Mouse (Mus musculus) spleen, adult 2 months (tissue): ENCODE measurements around the gene Vsig1. TPM values are rescaled to one million over a fixed set of nuclear protein-coding genes. Genes with fewer than 3 reads are reported as not detected.

ENCODE experiments used
- DNase-seq, 2 experiments: peaks; one replicate each; pipeline versions ENCODE4 v3.0.0 to v3.0.0-alpha.2; 2012 to 2021; ENCODE audit warnings: low spot score in 2 of 2, low read depth in 1 of 2
- H3K27ac ChIP-seq: fragments of 200-500 bp; 2 replicates; pipeline ENCODE4 v1.5.1; 2012; ENCODE audit warnings: low read length, inconsistent platforms; ENCODE audit not compliant: insufficient read depth
- H3K27me3 ChIP-seq: fragments of 200-500 bp; 2 replicates; pipeline ENCODE4 v1.6.1; 2012; ENCODE audit warnings: mild to moderate bottlenecking, moderate library complexity, low read length, inconsistent platforms; ENCODE audit not compliant: control insufficient read depth, insufficient read depth
- H3K36me3 ChIP-seq: fragments of 200-500 bp; 2 replicates; pipeline ENCODE4 v1.6.1; 2012; ENCODE audit warnings: mild to moderate bottlenecking, low read length, inconsistent platforms; ENCODE audit not compliant: control insufficient read depth, insufficient read depth
- H3K4me1 ChIP-seq: fragments of 200-500 bp; 2 replicates; pipeline ENCODE4 v1.6.1; 2011; ENCODE audit warnings: inconsistent platforms; ENCODE audit not compliant: control insufficient read depth, insufficient read depth, insufficient read length
- H3K4me3 ChIP-seq: fragments of 200-500 bp; 2 replicates; pipeline ENCODE4 v1.5.1; 2011; ENCODE audit warnings: mild to moderate bottlenecking, inconsistent platforms; ENCODE audit not compliant: insufficient read depth, insufficient read length; ENCODE audit errors: extremely low read depth
- CTCF ChIP-seq: fragments of 200-500 bp; IDR thresholded peaks from 2 replicates; pipeline ENCODE4 v1.5.1; 2011; ENCODE audit warnings: mild to moderate bottlenecking, inconsistent platforms; ENCODE audit not compliant: insufficient read depth, insufficient read length, insufficient replicate concordance; ENCODE audit errors: extremely low read depth
- POLR2A ChIP-seq: fragments of 200-500 bp; IDR thresholded peaks from 2 replicates; pipeline ENCODE4 v1.6.1; 2011; ENCODE audit warnings: low read depth, low read length, inconsistent platforms
- WGBS: fragments of 180-500 bp; shearing (Covaris S2); methylation state at CpG from one replicate; pipeline ENCODE4 v1.1.7; 2018; 5-methylcytosine and 5-hydroxymethylcytosine counted together
- polyA plus RNA-seq: library from polyadenylated mRNA; depleted of rRNA; stranded (reverse); fragments of >200 nt; gene quantifications from 2 replicates; pipeline ENCODE4 v1.2.3, GENCODE M21; 2012; rRNA removed

The Vsig1 gene
- polyA plus RNA-seq, 1 experiment, result not detected

- Histone ChIP-seq H3K4me3 (no peak overlapping the region), H3K36me3 (no peaks in the 10 kb centered on the region), H3K27ac (no peak overlapping the region), H3K4me1 (no peaks in the 10 kb centered on the region; the same call in none of the 2 replicates), H3K27me3 (no peaks in the 10 kb centered on the region)
- DNase-seq, result no peak
- WGBS, result 63% methylated on average over 2 of the region's 2 CpGs
- TF ChIP-seq CTCF (no peak), POLR2A (no peak)
These were observed 72.1 kb downstream of the Vsig1 start for GRCm38 (mm10) chrX:140979546-140979945.

- no peak for TF ChIP-seq POLR2A
- TF ChIP-seq CTCF, result no peak
- WGBS, result 69% methylated on average over 4 of the region's 4 CpGs
- H3K27ac ChIP-seq, result peak overlapping the region; percentile 35; the same call in 1 of the 2 replicates
These were observed 72.8 kb downstream of the Vsig1 start for GRCm38 (mm10) chrX:140980163-140980562.

GRCm38 (mm10) chrX:140983206-140983960 lies 76.0 kb downstream of the Vsig1 start:
- H3K4me1 ChIP-seq, result no peaks in the 10 kb centered on the region; the same call in none of the 2 replicates
- H3K36me3 ChIP-seq, result no peaks in the 10 kb centered on the region
- no peaks in the 10 kb centered on the region for H3K27me3 ChIP-seq
- H3K4me3 ChIP-seq, result no peak overlapping the region
- no peak for DNase-seq
- no peak overlapping the region for H3K27ac ChIP-seq
- WGBS, result 59% methylated on average over 6 of the region's 6 CpGs
- TF ChIP-seq CTCF (no peak), POLR2A (no peak)

More at GRCm38 (mm10) chrX:140980163-140980562, 72.8 kb downstream of the Vsig1 start:
- Histone ChIP-seq H3K36me3 (no peaks in the 10 kb centered on the region), H3K4me1 (no peaks in the 10 kb centered on the region; the same call in none of the 2 replicates), H3K4me3 (no peak overlapping the region), H3K27me3 (no peaks in the 10 kb centered on the region)
- no peak for DNase-seq

- H3K4me3 ChIP-seq, result no peak overlapping the region
- H3K27me3 ChIP-seq, result no peaks in the 10 kb centered on the region
- no peak for TF ChIP-seq CTCF
- H3K4me1 ChIP-seq, result no peaks in the 10 kb centered on the region
- WGBS, result 41% methylated on average over 6 of the region's 6 CpGs
- DNase-seq, result no peak
- no peak overlapping the region for H3K27ac ChIP-seq
- no peaks in the 10 kb centered on the region for H3K36me3 ChIP-seq
These were observed 77.4 kb downstream of the Vsig1 start for GRCm38 (mm10) chrX:140984795-140985194.

- Histone ChIP-seq H3K4me1 (no peaks in the 10 kb centered on the region), H3K4me3 (no peak overlapping the region), H3K27me3 (no peaks in the 10 kb centered on the region), H3K36me3 (no peaks in the 10 kb centered on the region), H3K27ac (no peak overlapping the region)
- DNase-seq, result no peak
- TF ChIP-seq CTCF, result no peak
- WGBS, result 91% methylated on average over 2 of the region's 2 CpGs
These were observed 77.8 kb downstream of the Vsig1 start for GRCm38 (mm10) chrX:140985256-140985655.

Other genes starting within 250 kb of the Vsig1 start
- 2.4 and 2.6 TPM in 2 replicates for gene Mid2, start 243.0 kb upstream of the Vsig1 start, polyA plus RNA-seq
- not detected in 2 replicates for gene Tex13b, start 94.2 kb upstream of the Vsig1 start, polyA plus RNA-seq
- 2.8 and 3.6 TPM in 2 replicates for gene Psmd10, start 49.1 kb downstream of the Vsig1 start, polyA plus RNA-seq
- 3.6 and 4.3 TPM in 2 replicates for gene Atg4a, start 49.3 kb downstream of the Vsig1 start, polyA plus RNA-seq